Mouse (Mus musculus) R1 (cell line): ENCODE results near the gene Fam209.

ENCODE experiments used
- DNase-seq: peaks from one replicate; pipeline ENCODE4 v3.0.0-alpha.2; 2018; ENCODE audit warnings: low read depth, low spot score

Gene Fam209

DNA sequence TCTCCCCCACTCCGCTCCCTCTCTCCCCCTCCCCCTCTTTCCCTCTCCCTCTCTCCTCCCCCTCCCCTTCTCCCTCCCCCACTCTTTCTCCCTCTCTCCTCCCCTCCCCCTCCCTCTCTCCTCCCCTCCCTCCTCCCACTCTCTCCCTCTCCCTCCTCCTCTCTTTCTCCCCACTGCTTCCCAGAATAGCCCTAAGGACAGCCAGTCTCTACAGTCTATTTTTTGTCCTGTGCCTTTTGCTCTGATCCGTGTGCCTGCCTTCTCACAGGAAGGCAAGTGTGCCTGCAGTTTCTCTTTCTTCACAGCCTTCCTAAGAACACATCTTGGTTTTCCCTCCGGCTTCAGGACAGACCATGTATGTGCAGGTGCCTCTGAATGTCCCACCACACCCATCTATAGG is 5.0 kb downstream of the Fam209 start:
- no peak for DNase-seq

GRCm38 (mm10) chr2:172477860-172478259 is 5.5 kb downstream of the Fam209 start:
- DNase-seq = peak; percentile 80

- DNase-seq = no peak
Measured at GRCm38 (mm10) chr2:172480296-172480695, 8.0 kb downstream of the Fam209 start.

- DNase-seq = peak; percentile 49
Measured at GRCm38 (mm10) chr2:172481654-172482385, 9.5 kb downstream of the Fam209 start.

DNA sequence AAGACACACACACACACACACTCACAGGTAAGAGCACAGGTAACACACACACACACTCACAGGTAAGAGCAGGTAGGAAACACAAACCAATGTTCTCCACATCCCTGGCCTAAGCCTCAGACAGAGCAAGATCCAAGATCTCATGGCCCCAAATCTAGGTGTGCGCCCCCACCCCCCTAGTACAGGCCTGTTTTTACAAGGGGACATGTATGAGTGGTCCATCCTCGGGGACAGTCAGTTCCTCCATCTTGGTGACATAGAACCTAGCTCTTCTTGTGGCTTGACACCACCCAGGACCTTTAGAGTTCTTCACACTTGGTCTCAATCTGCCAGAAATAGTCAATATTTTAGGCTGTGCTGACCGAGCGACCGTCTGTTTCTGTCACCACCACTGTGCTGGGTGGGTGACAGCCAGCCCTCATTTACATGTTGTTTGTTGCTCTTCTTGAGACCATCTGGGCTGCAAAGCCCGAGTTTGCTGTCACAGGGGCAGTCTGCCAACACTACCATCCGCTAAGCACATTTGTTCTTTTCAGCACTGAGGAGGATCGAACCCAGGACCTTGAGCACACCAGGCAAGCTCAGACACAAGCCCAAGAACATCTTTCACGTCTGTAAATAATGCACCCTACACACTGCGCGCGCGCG is 11.6 kb downstream of the Fam209 start:
- DNase-seq = no peak

GRCm38 (mm10) chr2:172484696-172485370 is 12.5 kb downstream of the Fam209 start:
- no peak for DNase-seq

GRCm38 (mm10) chr2:172496736-172497345 is 24.5 kb downstream of the Fam209 start:
- no peak for DNase-seq

DNA sequence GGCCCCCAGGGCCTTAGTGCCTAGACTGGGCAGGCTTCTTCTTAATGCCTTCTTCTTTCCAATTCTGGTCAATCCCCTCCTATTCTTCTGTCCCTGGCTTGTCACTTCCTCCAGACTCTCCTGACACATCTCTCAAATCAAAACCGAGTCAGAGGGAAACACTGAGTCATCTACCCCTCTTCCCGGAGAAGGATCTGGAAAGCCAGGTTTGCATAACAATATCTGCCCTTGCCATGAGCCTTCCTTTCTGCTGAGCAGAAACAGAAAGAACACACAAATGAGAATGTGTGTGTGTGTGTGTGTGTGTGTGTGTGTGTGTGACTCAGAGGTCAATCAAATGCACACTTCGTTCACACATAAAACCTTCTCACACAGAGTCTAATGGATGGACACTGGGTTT is 26.5 kb downstream of the Fam209 start:
- DNase-seq = peak; percentile 83

- no peak for DNase-seq
Measured at GRCm38 (mm10) chr2:172500752-172501316, 28.5 kb downstream of the Fam209 start.

DNA sequence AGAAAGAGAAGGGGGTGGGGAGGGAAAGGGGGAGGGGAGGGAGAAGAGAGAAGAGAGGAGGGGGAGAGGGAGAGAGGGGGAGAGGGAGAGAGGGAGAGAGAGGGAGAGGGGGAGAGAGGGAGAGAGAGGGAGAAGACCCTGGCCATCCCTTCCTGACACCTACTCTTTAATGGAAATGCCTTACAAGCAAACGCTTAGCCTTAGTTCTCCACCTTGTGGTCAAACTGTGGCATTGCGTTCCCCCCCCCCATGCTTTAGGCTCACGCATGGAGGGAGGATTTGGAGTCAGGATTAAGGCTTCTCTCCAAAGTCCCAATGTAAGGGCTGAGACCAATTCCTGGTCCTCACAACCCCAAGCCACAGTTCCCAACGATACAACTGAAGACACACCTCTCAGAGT is 29.0 kb downstream of the Fam209 start:
- DNase-seq = peak; percentile 61

- DNase-seq = peak; percentile 47
Measured at GRCm38 (mm10) chr2:172502168-172502567, 29.8 kb downstream of the Fam209 start.

DNA sequence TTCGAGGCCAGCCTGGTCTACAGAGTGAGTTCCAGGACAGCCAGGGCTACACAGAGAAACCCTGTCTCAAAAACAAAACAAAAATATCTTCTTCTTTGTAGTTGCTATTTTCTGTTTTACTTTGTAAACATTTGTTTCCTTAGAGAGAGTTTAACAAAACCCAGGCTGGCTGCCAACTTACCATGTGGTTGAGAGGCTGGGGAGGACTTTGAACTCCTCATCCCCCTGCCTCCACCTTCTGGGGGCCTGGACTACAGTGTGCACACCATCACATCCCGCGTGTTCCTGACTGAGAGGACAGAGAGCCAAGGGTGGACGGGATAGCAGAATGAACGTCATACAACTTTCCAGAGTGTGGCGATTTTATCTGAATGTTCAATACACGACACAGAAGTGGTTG is 33.8 kb downstream of the Fam209 start:
- DNase-seq = no peak

GRCm38 (mm10) chr2:172510056-172510712 is 37.9 kb downstream of the Fam209 start:
- DNase-seq = peak; percentile 70

DNA sequence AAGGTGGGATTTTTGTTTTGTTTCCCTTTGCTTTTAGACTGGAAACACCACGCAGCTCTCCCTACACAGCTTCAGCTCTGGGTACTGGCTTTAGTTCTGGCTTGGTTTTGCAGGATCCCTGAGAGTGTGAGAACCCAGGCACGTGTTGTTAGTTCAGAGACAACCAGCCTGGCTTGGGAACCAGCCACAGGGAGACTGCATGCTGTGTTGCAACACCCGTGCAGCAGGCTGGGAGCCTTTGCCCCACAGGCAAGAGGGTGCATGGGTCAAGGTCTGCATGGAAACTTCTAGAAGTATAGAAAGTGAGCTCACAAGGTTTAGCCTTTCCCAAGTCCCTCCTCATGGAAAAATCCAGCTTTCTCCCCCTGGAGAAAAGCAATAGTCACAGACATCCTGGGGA is 38.6 kb downstream of the Fam209 start:
- DNase-seq = no peak

DNA sequence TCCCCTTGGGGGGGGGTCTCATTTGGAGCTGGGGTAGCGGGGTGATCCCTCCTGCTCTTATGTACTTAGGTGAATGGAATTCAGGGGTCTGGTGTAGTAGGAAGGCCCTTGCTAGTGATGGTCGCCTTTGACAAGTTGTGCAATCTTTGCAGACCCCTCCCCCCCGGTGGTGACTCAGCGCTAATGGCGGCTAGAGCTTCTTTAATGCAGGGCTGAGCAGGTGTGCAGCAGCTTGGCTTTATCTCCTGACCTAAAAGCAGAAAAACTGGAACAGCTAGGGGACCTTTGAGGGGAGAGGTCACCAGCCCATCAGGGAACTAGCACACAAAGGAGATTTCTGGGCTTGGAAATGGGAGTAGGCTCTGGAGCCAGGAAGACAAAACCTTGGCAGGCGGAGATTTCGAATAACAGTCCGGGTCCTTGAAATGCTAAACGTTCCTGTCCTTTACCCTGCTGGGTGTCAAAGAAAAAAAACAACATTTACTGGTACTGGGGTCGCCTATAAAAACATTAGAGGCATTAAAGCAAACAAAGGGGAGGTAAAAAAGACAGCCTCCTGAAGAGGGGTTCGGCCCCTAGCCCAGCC is 44.2 kb downstream of the Fam209 start:
- peak; percentile 99 for DNase-seq

DNA sequence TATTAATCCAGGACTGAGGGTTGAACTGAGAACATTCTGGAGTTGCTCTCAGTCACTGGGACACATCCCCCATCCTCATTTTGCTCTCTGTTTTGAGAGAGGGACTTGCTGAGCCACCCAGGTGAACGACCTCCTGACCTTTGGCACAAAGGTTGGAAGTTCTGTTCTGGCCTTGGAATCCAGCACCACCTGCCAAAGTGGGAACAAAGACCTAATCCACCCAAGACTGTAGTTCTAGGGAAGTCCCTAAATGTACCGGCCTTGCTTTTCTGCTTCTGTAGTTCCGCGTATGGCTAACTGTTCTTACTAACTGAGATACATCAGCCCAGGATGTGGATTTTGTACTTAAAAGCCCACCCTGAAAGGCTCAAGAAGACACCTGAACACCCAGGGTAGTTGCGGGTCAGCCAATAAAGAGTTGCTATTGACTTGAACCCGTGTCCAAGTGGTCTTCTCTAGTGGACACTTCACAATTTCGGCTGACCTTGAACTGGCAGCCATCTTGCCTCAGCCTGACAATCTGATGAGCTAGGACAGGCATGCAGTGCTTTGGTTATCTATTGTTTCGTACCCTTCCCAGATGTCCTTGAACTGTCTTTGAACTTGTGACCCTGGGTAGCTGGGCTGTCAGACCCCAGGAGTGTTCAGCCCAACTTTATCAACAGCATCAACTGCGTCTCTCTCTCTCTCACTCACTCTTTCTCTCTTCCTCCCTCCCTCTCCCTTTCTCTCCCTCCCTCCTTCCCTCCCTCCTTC is 48.5 kb downstream of the Fam209 start:
- DNase-seq = peak; percentile 88

DNA sequence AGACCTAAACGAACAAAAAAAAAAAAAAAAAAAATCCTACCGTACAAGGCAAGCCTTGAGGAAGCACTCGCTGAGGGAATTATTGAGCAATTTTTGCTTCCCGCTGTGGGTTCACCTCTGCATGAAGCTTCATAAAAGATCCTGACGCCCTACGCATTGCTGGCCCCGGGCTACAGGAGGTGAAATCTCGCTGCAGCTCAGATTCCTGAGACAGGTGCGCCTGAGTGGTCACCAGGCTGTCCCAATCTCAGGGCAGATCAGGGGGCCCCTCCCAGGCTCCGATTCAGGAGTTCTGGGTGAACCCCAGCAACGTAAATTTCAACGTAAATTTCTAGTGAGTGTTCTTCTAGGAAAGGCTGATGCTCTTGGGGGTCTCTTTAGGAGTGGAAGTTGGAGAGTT is 50.2 kb downstream of the Fam209 start:
- DNase-seq = peak; percentile 67
